Mouse (Mus musculus) E14TG2a.4 (cell line): ENCODE measurements at regions not wholly inside any gene's neighbourhood (a gene's known extent, or its start where the extent isn't known, plus 50 kb on each side); places are given as distances from the start of the nearest gene placed in this dataset.

Experiments used
- H3K27me3 ChIP-seq: 2 replicates; pipeline ENCODE4 v1.6.1; 2014; ENCODE audit warnings: low read length, control low read depth; ENCODE audit not compliant: insufficient read depth
- H3K36me3 ChIP-seq: 2 replicates; pipeline ENCODE4 v1.6.1; 2014; ENCODE audit warnings: low read length, control low read depth; ENCODE audit not compliant: insufficient read depth
- H3K4me1 ChIP-seq: replicated peaks from 2 replicates; pipeline ENCODE4 v1.6.1; 2014; ENCODE audit warnings: low read depth, low read length, control low read depth
- H3K4me3 ChIP-seq: replicated peaks from 2 replicates; pipeline ENCODE4 v1.5.1; 2014; ENCODE audit warnings: mild to moderate bottlenecking, low read length
- H3K9me3 ChIP-seq: 2 replicates; pipeline ENCODE4 v1.6.1; 2014; ENCODE audit warnings: low read length, control low read depth
- CTCF ChIP-seq: conservative IDR thresholded peaks from 2 replicates; pipeline ENCODE4 v1.5.1; 2014; ENCODE audit warnings: low read length
- NANOG ChIP-seq: IDR thresholded peaks from 2 replicates; pipeline ENCODE4 v1.6.1; 2014; ENCODE audit warnings: borderline replicate concordance, low read length, mixed read lengths
- POU5F1 ChIP-seq: IDR thresholded peaks from 2 replicates; pipeline ENCODE4 v1.6.1; 2014; ENCODE audit warnings: low read length, borderline replicate concordance

DNA sequence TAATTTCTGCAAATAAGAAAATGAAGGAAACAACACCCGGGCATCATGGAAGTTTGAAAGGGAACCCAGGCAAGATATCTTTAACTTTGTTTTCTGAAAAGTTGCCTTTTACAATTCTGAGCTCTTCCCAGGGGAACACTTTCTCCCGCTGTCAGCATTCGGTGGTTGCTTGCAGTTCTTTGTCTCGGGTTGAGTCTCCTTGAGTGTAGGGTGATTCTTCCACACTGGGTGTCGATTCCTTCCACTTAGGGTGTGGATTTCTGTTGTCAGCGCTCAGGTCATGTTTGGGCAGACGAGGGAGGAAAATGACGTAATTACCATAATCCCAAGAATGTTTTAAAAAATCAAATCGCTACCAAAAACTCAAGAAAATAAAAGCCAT, 198.7 kb upstream of the Tacr3 start:
- no peak overlapping the region for H3K4me3 ChIP-seq
- no peaks in the 10 kb centered on the region for H3K4me1 ChIP-seq
- TF ChIP-seq POU5F1: no peak
- no peak for TF ChIP-seq NANOG
- no peak for TF ChIP-seq CTCF

GRCm38 (mm10) chr3:134648727-134649445, 179.9 kb upstream of the Tacr3 start:
- no peaks in the 10 kb centered on the region for H3K4me1 ChIP-seq
- TF ChIP-seq NANOG (no peak), CTCF (no peak; the same call in 1 of the 2 replicates), POU5F1 (no peak)
- H3K4me3 ChIP-seq: no peak overlapping the region
- no peaks in the 10 kb centered on the region for H3K36me3 ChIP-seq
- no peaks in the 10 kb centered on the region for H3K27me3 ChIP-seq
- no peaks in the 10 kb centered on the region for H3K9me3 ChIP-seq

More for the DNA sequence above, 198.7 kb upstream of the Tacr3 start:
- Histone ChIP-seq H3K9me3 (no peaks in the 10 kb centered on the region), H3K27me3 (no peaks in the 10 kb centered on the region), H3K36me3 (no peaks in the 10 kb centered on the region)

GRCm38 (mm10) chr3:134654051-134654450, 174.8 kb upstream of the Tacr3 start:
- Histone ChIP-seq H3K4me3 (no peak overlapping the region), H3K36me3 (no peaks in the 10 kb centered on the region), H3K9me3 (no peaks in the 10 kb centered on the region), H3K27me3 (no peaks in the 10 kb centered on the region), H3K4me1 (no peaks in the 10 kb centered on the region)
- TF ChIP-seq CTCF: no peak
- TF ChIP-seq NANOG: no peak
- no peak for TF ChIP-seq POU5F1

- no peak for TF ChIP-seq NANOG
- TF ChIP-seq CTCF: no peak
- no peak for TF ChIP-seq POU5F1
- H3K4me1 ChIP-seq: no peaks in the 10 kb centered on the region
- no peak overlapping the region for H3K4me3 ChIP-seq
- no peaks in the 10 kb centered on the region for H3K9me3 ChIP-seq
- no peaks in the 10 kb centered on the region for H3K36me3 ChIP-seq
- no peaks in the 10 kb centered on the region for H3K27me3 ChIP-seq
These were observed 133.9 kb upstream of the Tacr3 start for GRCm38 (mm10) chr3:134694893-134695292.

DNA sequence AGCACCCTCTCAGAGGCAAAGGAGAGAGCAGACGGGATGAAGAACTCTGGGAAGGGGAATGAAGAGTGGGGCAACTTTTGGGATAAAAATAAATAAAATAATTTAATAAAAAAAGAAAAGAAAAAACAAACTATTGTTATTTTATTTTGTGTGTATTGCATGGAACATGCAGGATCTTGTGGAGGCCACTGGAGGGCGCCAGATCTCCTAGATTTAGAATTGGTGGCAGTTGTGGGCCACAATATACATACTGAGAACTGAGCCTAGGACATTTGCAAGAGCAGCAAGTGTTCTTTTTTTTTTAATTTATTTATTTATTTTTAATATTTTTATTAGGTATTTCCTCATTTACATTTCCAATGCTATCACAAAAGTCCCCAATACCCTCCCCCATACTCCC, 110.2 kb upstream of the Tacr3 start:
- H3K36me3 ChIP-seq: no peaks in the 10 kb centered on the region
- H3K4me3 ChIP-seq: no peak overlapping the region
- no peak for TF ChIP-seq NANOG
- peak; percentile 68 for TF ChIP-seq CTCF
- no peak for TF ChIP-seq POU5F1
- no peaks in the 10 kb centered on the region for H3K9me3 ChIP-seq
- H3K27me3 ChIP-seq: no peaks in the 10 kb centered on the region
- no peaks in the 10 kb centered on the region for H3K4me1 ChIP-seq

- Histone ChIP-seq H3K4me3 (no peak overlapping the region), H3K9me3 (no peaks in the 10 kb centered on the region), H3K4me1 (no peaks in the 10 kb centered on the region), H3K36me3 (no peaks in the 10 kb centered on the region), H3K27me3 (no peaks in the 10 kb centered on the region)
- TF ChIP-seq NANOG (no peak), POU5F1 (no peak), CTCF (no peak)
These were observed 93.1 kb upstream of the Tacr3 start for GRCm38 (mm10) chr3:134735684-134736083.

DNA sequence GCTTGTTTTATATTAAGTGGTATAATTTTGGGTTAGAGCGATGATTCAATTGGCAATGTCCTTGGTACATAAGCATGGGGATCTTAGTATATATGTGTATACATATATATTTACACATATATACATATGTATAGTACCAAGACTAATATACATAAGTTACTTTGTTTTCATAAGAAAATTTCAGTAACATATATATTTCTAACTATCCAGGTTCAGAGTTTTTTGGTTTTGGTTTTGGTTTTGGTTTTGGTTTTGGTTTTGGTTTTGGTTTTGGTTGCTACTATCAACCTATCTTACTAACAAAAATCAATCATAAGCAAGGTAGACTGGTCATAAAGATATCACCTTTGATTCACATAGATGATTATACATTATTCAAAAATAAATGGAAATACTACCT, 67.7 kb upstream of the Tacr3 start:
- TF ChIP-seq NANOG: no peak
- TF ChIP-seq CTCF: no peak
- no peak for TF ChIP-seq POU5F1
- no peaks in the 10 kb centered on the region for H3K9me3 ChIP-seq
- H3K4me1 ChIP-seq: no peaks in the 10 kb centered on the region

DNA sequence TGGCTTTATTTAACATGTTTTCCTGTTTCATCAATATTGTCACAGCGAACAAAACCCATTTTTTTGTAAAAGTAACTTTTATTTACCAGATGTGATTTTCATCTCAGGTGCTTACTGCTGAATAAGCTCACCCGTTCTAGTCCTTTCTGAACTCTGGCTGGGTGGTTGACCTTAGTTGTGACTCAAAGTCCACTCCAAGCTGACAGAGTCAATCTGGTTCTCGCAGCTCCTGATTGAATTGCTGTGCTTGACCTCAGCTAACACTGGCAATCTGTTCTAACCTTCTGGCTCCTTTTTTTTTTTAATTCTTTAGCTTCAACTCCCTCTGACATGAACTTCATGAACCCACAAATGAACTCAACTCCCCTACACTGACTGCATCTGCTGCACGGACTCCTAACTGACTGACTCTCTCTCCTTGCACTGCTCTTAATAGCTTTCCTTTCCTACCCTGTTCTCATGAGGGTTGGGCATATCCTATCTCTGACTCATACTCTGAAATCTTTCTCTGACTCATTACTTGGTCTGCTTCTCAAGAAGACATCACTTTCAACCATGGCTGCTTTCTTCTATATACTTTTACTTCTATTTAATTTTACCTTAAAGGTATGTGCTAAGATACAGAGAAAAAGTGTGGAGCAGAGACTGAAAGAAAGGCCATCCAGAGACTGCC, 65.4 kb upstream of the Tacr3 start:
- no peak for TF ChIP-seq POU5F1
- H3K4me1 ChIP-seq: no peaks in the 10 kb centered on the region
- no peaks in the 10 kb centered on the region for H3K27me3 ChIP-seq
- no peak overlapping the region for H3K4me3 ChIP-seq
- H3K36me3 ChIP-seq: no peaks in the 10 kb centered on the region
- H3K9me3 ChIP-seq: no peaks in the 10 kb centered on the region

More for the DNA sequence above, 67.7 kb upstream of the Tacr3 start:
- Histone ChIP-seq H3K4me3 (no peak overlapping the region), H3K36me3 (no peaks in the 10 kb centered on the region), H3K27me3 (no peaks in the 10 kb centered on the region)
